Mouse (Mus musculus) NIH3T3 (cell line): ENCODE results near the gene Usp46.
"Not testable (repeated sequence)": the region's sequence is repeated elsewhere in the genome, so short reads cannot be mapped to it uniquely, and the experiment has no call there.

Experiments
- DNase-seq: peaks from one replicate; pipeline ENCODE4 v3.0.0-alpha.2; 2012; ENCODE audit warnings: low read depth

Gene Usp46

GRCm38 (mm10) chr5:74028221-74028620 lies 40.0 kb downstream of the Usp46 start:
- no peak for DNase-seq

- DNase-seq, result no peak
Observed at GRCm38 (mm10) chr5:74020506-74020905, 47.7 kb downstream of the Usp46 start.

- DNase-seq, result no peak
Observed at GRCm38 (mm10) chr5:74018870-74019565, 49.2 kb downstream of the Usp46 start.

- no peak for DNase-seq
Observed at GRCm38 (mm10) chr5:74017488-74017887, 50.7 kb downstream of the Usp46 start.

GRCm38 (mm10) chr5:74011629-74012028 lies 56.6 kb downstream of the Usp46 start:
- no peak for DNase-seq

GRCm38 (mm10) chr5:74007492-74008070 lies 60.6 kb downstream of the Usp46 start:
- peak; percentile 44 for DNase-seq

- DNase-seq, result no peak
Observed at GRCm38 (mm10) chr5:74005936-74006335, 62.3 kb downstream of the Usp46 start.

- DNase-seq, result no peak
Observed at GRCm38 (mm10) chr5:74001743-74002142, 66.5 kb downstream of the Usp46 start.

- no peak for DNase-seq
Observed at GRCm38 (mm10) chr5:73998966-73999365, 69.3 kb downstream of the Usp46 start.

GRCm38 (mm10) chr5:73994850-73995249 lies 73.4 kb downstream of the Usp46 start:
- DNase-seq, result no peak

- peak; percentile 75 for DNase-seq
Observed at GRCm38 (mm10) chr5:73993538-73993937, 74.7 kb downstream of the Usp46 start.

GRCm38 (mm10) chr5:73992321-73992720 lies 75.9 kb downstream of the Usp46 start:
- no peak for DNase-seq

- no peak for DNase-seq
Observed at GRCm38 (mm10) chr5:73989532-73989931, 78.7 kb downstream of the Usp46 start.

- DNase-seq, result no peak
Observed at GRCm38 (mm10) chr5:73987777-73988560, 80.3 kb downstream of the Usp46 start.

GRCm38 (mm10) chr5:73977426-73977825 lies 90.8 kb downstream of the Usp46 start:
- DNase-seq, result peak; percentile 63

- peak; percentile 39 for DNase-seq
Observed at GRCm38 (mm10) chr5:73971701-73972100, 96.5 kb downstream of the Usp46 start.

GRCm38 (mm10) chr5:73970024-73970628 lies 98.1 kb downstream of the Usp46 start:
- no peak for DNase-seq

- DNase-seq, result no peak
Observed at GRCm38 (mm10) chr5:73969338-73969737, 98.9 kb downstream of the Usp46 start.

- DNase-seq, result no peak
Observed at GRCm38 (mm10) chr5:73959779-73960178, 108.5 kb downstream of the Usp46 start.

GRCm38 (mm10) chr5:73958614-73959013 lies 109.6 kb downstream of the Usp46 start:
- DNase-seq, result not testable (repeated sequence)

- no peak for DNase-seq
Observed at GRCm38 (mm10) chr5:73958096-73958495, 110.1 kb downstream of the Usp46 start.

- DNase-seq, result no peak
Observed at GRCm38 (mm10) chr5:73955691-73956090, 112.5 kb downstream of the Usp46 start.

- no peak for DNase-seq
Observed at GRCm38 (mm10) chr5:73955005-73955404, 113.2 kb downstream of the Usp46 start.
